Mouse (Mus musculus) bone marrow macrophage, adult 2 months (primary cell): Measurements from ENCODE around the gene Ofd1.

Source experiments
- CTCF ChIP-seq: IDR thresholded peaks from 2 replicates; pipeline ENCODE4 v1.5.1; 2012; ENCODE audit warnings: low read depth, mild to moderate bottlenecking, low read length, moderate library complexity
- POLR2A ChIP-seq: IDR thresholded peaks from 2 replicates; pipeline ENCODE4 v1.6.1; 2012; ENCODE audit warnings: mild to moderate bottlenecking, low read depth, low read length, borderline replicate concordance

DNA sequence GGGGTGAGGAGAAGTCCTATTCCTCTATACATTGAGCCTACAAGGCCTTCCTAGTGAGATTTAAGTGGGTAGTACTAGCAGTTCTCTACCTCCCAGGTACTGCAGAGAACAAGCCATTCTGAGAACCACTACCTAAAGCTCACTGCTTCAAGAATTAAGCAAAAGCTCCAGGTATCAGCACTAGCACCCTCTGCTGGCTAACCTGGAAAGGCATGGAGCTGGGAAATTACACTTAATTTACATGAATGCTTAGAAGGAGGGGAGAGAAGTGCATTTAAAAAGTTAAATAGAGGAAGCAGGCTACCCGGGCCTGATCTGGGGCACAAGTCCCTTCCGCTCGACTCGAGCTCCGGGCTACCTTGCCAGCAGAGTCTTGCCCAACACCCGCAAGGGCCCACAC is 24.3 kb downstream of the Ofd1 start:
- TF ChIP-seq CTCF (no peak), POLR2A (no peak)
